Mouse (Mus musculus) cerebellum, postnatal 4 days (tissue): ENCODE results near the gene Atl1.

ENCODE experiments used
- DNase-seq, 2 experiments: peaks; one replicate each; pipeline ENCODE4 v3.0.0; 2022; ENCODE audit warnings: low spot score in 2 of 2, mixed read lengths in 1 of 2

Atl1 gene

GRCm38 (mm10) chr12:70015936-70016335 lies 123.5 kb downstream of the Atl1 start:
- DNase-seq, result no peak
